Mouse (Mus musculus) embryonic facial prominence, embryonic 11.5 days (tissue): ENCODE measurements around the gene Pxmp4. TPM values are rescaled to one million over a fixed set of nuclear protein-coding genes. Genes with fewer than 3 reads are reported as not detected.

Experiments used
- ATAC-seq: fragments of 200-750 bp; cut with Nextera tagmentation; replicated peaks from 2 replicates; pipeline ENCODE4 v1.8.0; 2017; ENCODE audit warnings: low read depth; ENCODE audit not compliant: insufficient number of reproducible peaks, low FRiP score, low TSS enrichment
- DNase-seq: peaks from one replicate; pipeline ENCODE4 v3.0.0-alpha.2; 2015; ENCODE audit warnings: low spot score
- H3K27ac ChIP-seq: fragments of 300-500 bp; sonication (generic); replicated peaks from 2 replicates; pipeline ENCODE4 v1.5.1; 2014; ENCODE audit warnings: mild to moderate bottlenecking, low read depth, low read length, control low read depth
- H3K27me3 ChIP-seq: fragments of 300-500 bp; sonication (generic); 2 replicates; pipeline ENCODE4 v1.6.1; 2014; ENCODE audit warnings: mild to moderate bottlenecking, low read length, moderate library complexity, mixed read lengths; ENCODE audit not compliant: control insufficient read depth, insufficient read depth
- H3K36me3 ChIP-seq: fragments of 300-500 bp; sonication (generic); replicated peaks from 2 replicates; pipeline ENCODE4 v1.6.1; 2014; ENCODE audit warnings: low read depth, mild to moderate bottlenecking, low read length, moderate library complexity, mixed read lengths; ENCODE audit not compliant: control insufficient read depth, insufficient read depth
- H3K4me1 ChIP-seq: fragments of 300-500 bp; sonication (generic); 2 replicates; pipeline ENCODE4 v1.6.1; 2014; ENCODE audit warnings: low read length, mixed read lengths; ENCODE audit not compliant: control insufficient read depth, insufficient read depth
- H3K4me2 ChIP-seq: fragments of 300-500 bp; sonication (generic); 2 replicates; pipeline ENCODE4 v1.6.1; 2014; ENCODE audit warnings: low read depth, mild to moderate bottlenecking, control low read depth, low read length, moderate library complexity
- H3K4me3 ChIP-seq: fragments of 300-500 bp; sonication (generic); 2 replicates; pipeline ENCODE4 v1.5.1; 2014; ENCODE audit warnings: low read depth, low read length, control low read depth
- H3K9ac ChIP-seq: fragments of 300-500 bp; sonication (generic); replicated peaks from 2 replicates; pipeline ENCODE4 v1.6.1; 2014; ENCODE audit warnings: mild to moderate bottlenecking, control low read depth, low read length
- H3K9me3 ChIP-seq: fragments of 300-500 bp; sonication (generic); replicated peaks from 2 replicates; pipeline ENCODE4 v1.6.1; 2016; ENCODE audit warnings: mild to moderate bottlenecking, low read length, inconsistent platforms, mixed read lengths; ENCODE audit not compliant: control insufficient read depth
- WGBS: fragments of 180-500 bp; shearing (Covaris S2); extraction: QIAGEN DNeasy Blood & Tissue Kit; methylation state at CpG from one replicate; pipeline ENCODE4 v1.1.7; 2014; 5-methylcytosine and 5-hydroxymethylcytosine counted together
- polyA plus RNA-seq: library from polyadenylated mRNA; unstranded; fragments of >200 nt; fragmentation: Nextera tagmentation; extraction: Ambion mirVana; gene quantifications from 2 replicates; pipeline ENCODE4 v1.2.1, GENCODE M21; 2014

Pxmp4 gene
- polyA plus RNA-seq, 1 experiment from 2014 or later, result 13.6 TPM

DNA sequence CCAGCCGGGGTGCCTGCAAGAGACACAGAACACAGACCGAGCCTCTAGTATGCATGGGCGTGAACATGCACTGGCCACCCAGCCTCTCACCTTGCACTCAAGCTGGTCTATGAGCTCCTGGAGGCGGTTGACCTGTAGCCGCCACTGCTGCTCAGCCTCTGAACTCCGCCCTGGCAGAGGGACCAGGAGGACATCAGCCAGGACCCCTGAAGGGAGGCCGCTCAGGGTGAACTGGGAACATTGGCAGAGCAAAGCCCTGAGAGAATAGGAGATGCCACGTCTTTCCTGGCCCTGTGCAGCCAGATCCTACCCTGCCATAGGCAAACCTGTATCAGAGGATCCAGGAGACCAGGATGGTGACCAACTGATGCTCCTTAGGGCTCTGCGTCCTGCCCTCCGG lies 56.8 kb downstream of the Pxmp4 start, which contains the start of gene 1700003F12Rik:
TSS of gene 1700003F12Rik (plus strand) at position 375 of the 400 bp plus-strand sequence.
- ATAC-seq, result no peak
- Histone ChIP-seq H3K27me3 (no peaks in the 10 kb centered on the region; the same call in 1 of the 2 replicates), H3K9ac (no peak within 1 kb of the TSS), H3K4me1 (peaks cover 2% of the 10 kb centered on the region; the same call in 1 of the 2 replicates), H3K4me2 (no peak within 1 kb of the TSS), H3K4me3 (no peak within 1 kb of the TSS), H3K9me3 (no peaks in the 10 kb centered on the region), H3K27ac (no peak within 1 kb of the TSS), H3K36me3 (no peaks in the 10 kb centered on the region)
- no peak for DNase-seq
- WGBS, result 83% methylated on average over 10 of the region's 10 CpGs

DNA sequence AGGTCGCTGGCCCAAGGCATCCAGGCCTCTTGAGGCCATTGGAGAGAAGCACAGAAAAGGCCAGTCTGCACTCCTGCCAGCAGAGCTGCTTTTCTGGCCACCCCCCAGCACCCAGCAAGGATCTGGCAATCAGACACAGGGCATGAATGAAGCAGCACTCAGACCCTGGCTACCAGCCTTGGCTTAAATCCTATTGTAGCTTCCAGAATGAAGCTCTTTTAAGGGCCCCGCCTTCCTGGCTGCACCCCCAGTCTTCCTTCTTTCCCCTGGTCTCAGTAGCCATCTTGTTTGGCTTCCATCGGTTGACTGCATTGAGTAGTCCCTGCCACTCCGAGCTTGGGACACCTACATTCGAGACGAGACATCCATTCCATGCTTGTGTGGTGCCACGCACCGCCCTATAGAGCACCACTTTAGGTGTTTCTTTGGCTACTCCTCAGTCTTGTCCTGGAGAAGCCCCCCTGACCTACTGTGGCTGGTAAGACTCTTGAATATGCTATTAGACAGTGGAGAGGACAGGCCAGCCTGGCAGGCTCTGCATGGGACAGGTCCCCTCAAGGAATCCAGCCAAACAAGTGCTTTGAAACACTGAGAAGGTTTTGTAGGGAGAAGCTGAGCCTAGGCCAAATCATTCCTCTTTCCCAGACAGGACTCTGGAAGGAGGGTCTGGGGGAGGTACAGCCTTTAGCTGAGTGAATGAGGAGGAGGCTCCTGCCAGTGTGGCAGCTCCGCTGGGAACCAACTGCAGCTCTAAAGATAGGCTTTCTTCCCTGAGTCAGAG lies 59.8 kb downstream of the Pxmp4 start:
- DNase-seq (no peak), ATAC-seq (no peak)
- no peaks in the 10 kb centered on the region; the same call in 1 of the 2 replicates for H3K27me3 ChIP-seq
- no peak overlapping the region for H3K4me3 ChIP-seq
- 87% methylated on average over 9 of the region's 9 CpGs for WGBS
- H3K9me3 ChIP-seq, result no peaks in the 10 kb centered on the region
- no peaks in the 10 kb centered on the region for H3K36me3 ChIP-seq
- H3K4me1 ChIP-seq, result no peaks in the 10 kb centered on the region
- no peak overlapping the region for H3K9ac ChIP-seq
- no peak overlapping the region for H3K4me2 ChIP-seq
- no peak overlapping the region for H3K27ac ChIP-seq

DNA sequence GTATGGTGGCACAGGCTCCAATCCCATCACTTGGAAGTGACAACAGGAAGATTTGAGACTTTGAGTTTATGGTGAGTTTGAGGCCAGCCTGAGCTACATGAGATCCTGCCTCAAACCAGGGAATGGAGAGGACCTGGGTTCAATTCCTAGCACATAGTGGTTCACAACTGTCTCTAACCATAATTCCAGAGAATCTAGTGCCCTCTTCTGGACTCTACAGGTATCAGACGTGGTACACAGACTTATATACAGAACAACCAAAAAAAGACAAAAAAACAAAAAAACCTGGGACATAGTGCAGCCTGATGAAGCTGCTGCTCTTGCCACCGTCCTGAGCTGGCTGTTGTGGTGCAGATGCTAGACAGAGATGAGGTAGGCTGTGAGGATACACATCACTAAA lies 61.9 kb downstream of the Pxmp4 start:
- no peaks in the 10 kb centered on the region for H3K9me3 ChIP-seq
- no peak overlapping the region for H3K27ac ChIP-seq
- no peaks in the 10 kb centered on the region; the same call in 1 of the 2 replicates for H3K36me3 ChIP-seq
- ATAC-seq, result no peak
- H3K4me2 ChIP-seq, result no peak overlapping the region
- DNase-seq, result no peak
- no peaks in the 10 kb centered on the region; the same call in 1 of the 2 replicates for H3K27me3 ChIP-seq
- H3K4me3 ChIP-seq, result no peak overlapping the region
- H3K9ac ChIP-seq, result no peak overlapping the region
- no peaks in the 10 kb centered on the region for H3K4me1 ChIP-seq
- WGBS, result 83% methylated on average over 2 of the region's 2 CpGs

DNA sequence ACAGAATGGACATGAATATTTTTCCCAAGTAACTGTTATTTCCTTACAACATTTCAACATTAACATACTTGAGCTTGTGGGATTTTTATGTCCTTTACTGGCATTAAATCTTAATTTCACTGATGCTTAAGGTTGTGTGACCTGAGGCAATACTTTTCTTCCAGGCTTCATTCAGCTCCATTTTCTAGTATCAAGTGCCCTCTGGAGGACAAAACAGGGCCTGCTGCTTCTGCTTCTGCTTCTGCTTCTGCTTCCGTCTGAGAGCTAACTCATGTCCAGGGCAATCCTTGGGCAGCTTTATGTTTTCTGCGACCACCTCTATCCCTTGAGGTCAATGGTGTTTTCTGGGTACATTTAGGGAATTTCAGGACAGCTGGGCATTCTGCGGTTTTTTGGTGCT lies 63.8 kb downstream of the Pxmp4 start:
- DNase-seq, result peak; percentile 38
- peaks cover 7% of the 10 kb centered on the region; the same call in 1 of the 2 replicates for H3K36me3 ChIP-seq

DNA sequence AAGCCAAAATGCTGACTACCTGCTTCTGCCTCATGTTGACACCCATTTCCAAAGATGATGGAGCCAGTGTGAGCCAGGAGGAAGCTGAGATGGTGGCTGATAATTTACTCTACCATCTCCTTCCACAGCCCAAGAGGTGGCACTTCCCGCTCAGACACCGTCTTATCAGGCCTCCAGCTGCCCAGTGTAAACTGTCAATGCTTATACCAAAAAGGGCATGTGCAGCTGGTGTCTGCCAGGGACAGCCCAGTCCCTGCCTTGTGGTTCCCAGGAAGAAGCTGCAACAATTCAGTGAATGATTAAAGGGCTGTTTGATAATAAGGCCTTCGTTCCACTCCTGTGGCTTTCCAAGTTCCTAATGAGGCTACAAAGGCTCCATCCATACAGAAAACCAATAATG lies 64.8 kb downstream of the Pxmp4 start:
- no peak overlapping the region for H3K27ac ChIP-seq
- no peaks in the 10 kb centered on the region for H3K4me1 ChIP-seq
- no peaks in the 10 kb centered on the region for H3K9me3 ChIP-seq
- H3K27me3 ChIP-seq, result no peaks in the 10 kb centered on the region
- no peak overlapping the region for H3K4me3 ChIP-seq
- DNase-seq (no peak), ATAC-seq (no peak)
- WGBS, result 72% methylated on average over 3 of the region's 3 CpGs
- H3K36me3 ChIP-seq, result peaks cover 8% of the 10 kb centered on the region; the same call in 1 of the 2 replicates
- H3K9ac ChIP-seq, result no peak overlapping the region
- H3K4me2 ChIP-seq, result no peak overlapping the region

More for the DNA sequence above, 63.8 kb downstream of the Pxmp4 start:
- no peaks in the 10 kb centered on the region for H3K4me1 ChIP-seq
- ATAC-seq, result no peak
- no peak overlapping the region for H3K27ac ChIP-seq
- no peak overlapping the region for H3K4me2 ChIP-seq
- no peaks in the 10 kb centered on the region for H3K9me3 ChIP-seq
- no peak overlapping the region for H3K4me3 ChIP-seq
- no peak overlapping the region for H3K9ac ChIP-seq
- 81% methylated on average over 3 of the region's 3 CpGs for WGBS
- no peaks in the 10 kb centered on the region; the same call in 1 of the 2 replicates for H3K27me3 ChIP-seq

DNA sequence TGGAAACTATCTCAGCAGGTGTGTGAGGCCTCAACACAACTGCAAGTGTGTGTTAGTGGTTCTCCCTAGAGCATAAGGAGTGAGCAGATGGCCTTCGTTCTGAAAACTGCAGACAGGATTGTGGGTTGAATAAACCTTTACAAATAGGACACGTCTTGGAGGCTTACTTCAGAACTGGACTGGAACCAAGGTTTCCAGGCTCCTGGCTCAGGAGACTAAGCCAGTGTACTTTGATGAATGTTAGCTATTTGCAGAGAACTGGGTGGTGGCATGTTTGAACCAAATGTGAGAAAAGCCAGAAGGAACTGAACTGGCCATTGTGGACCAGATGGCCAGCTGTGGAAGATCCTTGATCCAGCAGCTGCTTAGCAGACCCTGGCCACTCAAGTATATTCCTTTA lies 65.2 kb downstream of the Pxmp4 start:
- H3K36me3 ChIP-seq, result peaks cover 8% of the 10 kb centered on the region; the same call in 1 of the 2 replicates
- WGBS, result 75% methylated on average over 2 of the region's 2 CpGs
- H3K4me1 ChIP-seq, result no peaks in the 10 kb centered on the region
- no peaks in the 10 kb centered on the region for H3K27me3 ChIP-seq
- H3K9ac ChIP-seq, result no peak overlapping the region
- no peak overlapping the region for H3K4me2 ChIP-seq
- no peak overlapping the region for H3K27ac ChIP-seq
- ATAC-seq, result no peak
- no peak overlapping the region for H3K4me3 ChIP-seq
- H3K9me3 ChIP-seq, result no peaks in the 10 kb centered on the region
- DNase-seq, result no peak

Other genes with a start within 250 kb of the Pxmp4 start
- gene Cdk5rap1, start 230.7 kb downstream of the Pxmp4 start, polyA plus RNA-seq, result 19.4 and 19.7 TPM in 2 replicates
- gene Snta1, start 195.6 kb downstream of the Pxmp4 start, polyA plus RNA-seq, result 2.1 TPM in 2 replicates
- 47.4 and 51.9 TPM in 2 replicates for gene Cbfa2t2, start 167.2 kb downstream of the Pxmp4 start, polyA plus RNA-seq
- 0.96 and 1.5 TPM in 2 replicates for gene 1700003F12Rik, start 56.6 kb downstream of the Pxmp4 start, polyA plus RNA-seq
- not detected in 2 replicates for gene Actl10, start 51.9 kb downstream of the Pxmp4 start, polyA plus RNA-seq
- gene Necab3, start 44.8 kb downstream of the Pxmp4 start, polyA plus RNA-seq, result 1.7 and 2.2 TPM in 2 replicates
- gene E2f1, start 33.8 kb downstream of the Pxmp4 start, polyA plus RNA-seq, result 7.2 and 8.6 TPM in 2 replicates
- gene Zfp341, start 9.6 kb upstream of the Pxmp4 start, polyA plus RNA-seq, result 0.60 and 1.1 TPM in 2 replicates
- gene 4930519P11Rik, start 9.7 kb upstream of the Pxmp4 start, polyA plus RNA-seq, result not detected in 2 replicates
- 14.0 and 14.8 TPM in 2 replicates for gene Chmp4b, start 48.0 kb upstream of the Pxmp4 start, polyA plus RNA-seq
- not detected in 2 replicates for gene Gm14214, start 166.3 kb upstream of the Pxmp4 start, polyA plus RNA-seq
- gene Raly, start 187.4 kb upstream of the Pxmp4 start, polyA plus RNA-seq, result 67.2 and 80.0 TPM in 2 replicates
- gene a, start 187.7 kb upstream of the Pxmp4 start, polyA plus RNA-seq, result 3.3 and 4.4 TPM in 2 replicates